ENCODE assay signal across 8 mouse cellular contexts in genomic region chr3:104541139-104542064, GRCm38 (mm10). TPM values are rescaled to one million over a fixed set of nuclear protein-coding genes. Genes with fewer than 3 reads are reported as not detected.
A peak's percentile ranks its signal among the peaks of the same experiment; 100 is the strongest.
DNase-seq lines count a peak whose midpoint lies in the region; ATAC-seq and TF ChIP-seq lines count a peak whose summit lies in the region.

No protein-coding gene starts in this region.

- H3K27me3 ChIP-seq in hindbrain, embryonic 15.5 days = no peaks in the 10 kb centered on the region

- H3K36me3 ChIP-seq in hindbrain, embryonic 15.5 days = no peaks in the 10 kb centered on the region

- WGBS in hindbrain, embryonic 15.5 days = 6% methylated on average over 21 of the region's 21 CpGs

- H3K9me3 ChIP-seq in hindbrain, embryonic 15.5 days = no peaks in the 10 kb centered on the region

- H3K4me3 ChIP-seq in hindbrain, embryonic 15.5 days = peak overlapping the region; percentile 23
- H3K4me3 ChIP-seq in left cerebral cortex, adult 2 months = no peak overlapping the region

- intact Hi-C loops in left cerebral cortex, adult 2 months (cut with DNase I) = loop anchor here (1.0 to 2.0 kb wide), 4 partner anchors 97 to 142 kb away; partner anchors contain the start of gene Slc16a1

- peak; percentile 3 for DNase-seq in T-cell, adult 2 months (ENCODE audit: low spot score)
- peak; percentile 79 to 85 for DNase-seq in cerebellum, postnatal 36 days
- peak; percentile 62 for DNase-seq in gastrocnemius, adult 18-20 months (ENCODE audit: low spot score)
- peak; percentile 62 to 66 for DNase-seq in left cerebral cortex, adult 2 months (ENCODE audit: extremely low spot score in 1 of 2, low spot score in 2 of 2)
- DNase-seq in right cerebral cortex, postnatal 14 days = peak; percentile 62
- DNase-seq in urinary bladder, postnatal 4 days (ENCODE audit: low spot score in 2 of 2) = peak; percentile 58 to 77

- no peak overlapping the region for H3K9ac ChIP-seq in hindbrain, embryonic 15.5 days

- peak overlapping the region; percentile 21; the same call in 1 of the 2 replicates for H3K27ac ChIP-seq in hindbrain, embryonic 15.5 days (replicated peaks)
- H3K27ac ChIP-seq in left cerebral cortex, adult 2 months = peak overlapping the region; percentile 51; the same call in 1 of the 2 replicates

- H3K4me2 ChIP-seq in hindbrain, embryonic 15.5 days = peak overlapping the region; percentile 54

- peak; percentile 84; the same call in 1 of the 2 replicates for ATAC-seq in hindbrain, embryonic 15.5 days (ENCODE audit: low FRiP score, low read depth)
- ATAC-seq in megakaryocyte, adult 5-6 weeks (ENCODE audit: poor library complexity, severe bottlenecking) = peak; percentile 94

- H3K4me1 ChIP-seq in hindbrain, embryonic 15.5 days (replicated peaks) = peaks cover 11% of the 10 kb centered on the region

- peak; percentile 75 for TF ChIP-seq CTCF in left cerebral cortex, adult 2 months (IDR thresholded peaks at IDR 0.05)

RNA-seq across cellular contexts. Expression of gene Lrig2, which starts 29.7 kb away (rescaled TPM):
- 1 to 10 TPM; 5.6 to 6.0 TPM for total RNA-seq in gastrocnemius, adult 18-20 months (2021)
- 25.5 and 28.2 TPM in 2 replicates for polyA plus RNA-seq in hindbrain, embryonic 15.5 days (2015; fragmentation: Nextera tagmentation; extraction: Ambion mirVana)
- total RNA-seq in left cerebral cortex, adult 2 months (2021) = 10 to 100 TPM; 29.3 to 31.6 TPM
- 8.5 and 12.9 TPM in 2 replicates for total RNA-seq in megakaryocyte, adult 5-6 weeks (2015)
- 16.0 and 19.8 TPM in 2 replicates for total RNA-seq in megakaryocyte, adult 5-6 weeks (2017)

Comparison
In these comparisons a context has a peak if more than half of its experiments do, and no peak if none do; other contexts are left out.
1. DNase-seq: peak in every context shown above with its lines; median percentile 82 in cerebellum, postnatal 36 days; 68 in urinary bladder, postnatal 4 days; 64 in left cerebral cortex, adult 2 months; 62 in gastrocnemius, adult 18-20 months; 62 in right cerebral cortex, postnatal 14 days; 3 in T-cell, adult 2 months.